Mouse (Mus musculus) bone marrow macrophage, adult 2 months (primary cell): ENCODE data around the gene Psen2. TPM values are rescaled to one million over a fixed set of nuclear protein-coding genes. Genes with fewer than 3 reads are reported as not detected.

Experiments used
- H3K27ac ChIP-seq: 2 replicates; pipeline ENCODE4 v1.5.1; 2012; ENCODE audit warnings: low read depth, low read length; ENCODE audit not compliant: insufficient read depth
- H3K4me1 ChIP-seq: 2 replicates; pipeline ENCODE4 v1.6.1; 2012; ENCODE audit warnings: low read length; ENCODE audit not compliant: control insufficient read depth, insufficient read depth
- H3K4me3 ChIP-seq: 2 replicates; pipeline ENCODE4 v1.5.1; 2012; ENCODE audit warnings: mild to moderate bottlenecking, low read length, moderate library complexity; ENCODE audit not compliant: insufficient read depth
- CTCF ChIP-seq: IDR thresholded peaks from 2 replicates; pipeline ENCODE4 v1.5.1; 2012; ENCODE audit warnings: low read depth, mild to moderate bottlenecking, low read length, moderate library complexity
- POLR2A ChIP-seq: IDR thresholded peaks from 2 replicates; pipeline ENCODE4 v1.6.1; 2012; ENCODE audit warnings: mild to moderate bottlenecking, low read depth, low read length, borderline replicate concordance
- polyA plus RNA-seq: library from polyadenylated mRNA; stranded (reverse); fragments of >200 nt; gene quantifications from 2 replicates; pipeline ENCODE4 v1.2.4, GENCODE M21; 2012; ENCODE audit not compliant: missing spikeins, insufficient read depth, insufficient read length

The Psen2 gene
- polyA plus RNA-seq, 1 experiment = 70.9 TPM

- Histone ChIP-seq H3K4me1 (peaks cover 54% of the 10 kb centered on the region), H3K27ac (peak overlapping the region; percentile 50), H3K4me3 (no peak overlapping the region)
- no peak for TF ChIP-seq POLR2A
- TF ChIP-seq CTCF = no peak
Observed at GRCm38 (mm10) chr1:180299697-180300096, 36.5 kb upstream of the Psen2 start.

GRCm38 (mm10) chr1:180296088-180296487 is 32.9 kb upstream of the Psen2 start:
- TF ChIP-seq CTCF (no peak), POLR2A (no peak)
- H3K4me1 ChIP-seq = peaks cover 37% of the 10 kb centered on the region
- H3K27ac ChIP-seq = peak overlapping the region; percentile 37
- no peak overlapping the region for H3K4me3 ChIP-seq

- no peak for TF ChIP-seq CTCF
- no peak for TF ChIP-seq POLR2A
- Histone ChIP-seq H3K4me1 (peaks cover 37% of the 10 kb centered on the region), H3K27ac (no peak overlapping the region)
Observed at GRCm38 (mm10) chr1:180290358-180290757, 27.1 kb upstream of the Psen2 start.

GRCm38 (mm10) chr1:180289788-180290187 is 26.6 kb upstream of the Psen2 start:
- TF ChIP-seq POLR2A (no peak), CTCF (no peak)
- H3K4me3 ChIP-seq = no peak overlapping the region
- no peak overlapping the region for H3K27ac ChIP-seq
- peaks cover 37% of the 10 kb centered on the region for H3K4me1 ChIP-seq

More at GRCm38 (mm10) chr1:180290358-180290757, 27.1 kb upstream of the Psen2 start:
- no peak overlapping the region for H3K4me3 ChIP-seq

GRCm38 (mm10) chr1:180288872-180289468 is 25.7 kb upstream of the Psen2 start:
- TF ChIP-seq POLR2A (no peak), CTCF (no peak)
- H3K27ac ChIP-seq = no peak overlapping the region
- H3K4me1 ChIP-seq = peaks cover 37% of the 10 kb centered on the region
- H3K4me3 ChIP-seq = no peak overlapping the region

GRCm38 (mm10) chr1:180288227-180288626 is 25.0 kb upstream of the Psen2 start:
- H3K4me1 ChIP-seq = peaks cover 34% of the 10 kb centered on the region
- no peak overlapping the region for H3K4me3 ChIP-seq
- TF ChIP-seq POLR2A = no peak
- TF ChIP-seq CTCF = no peak
- no peak overlapping the region for H3K27ac ChIP-seq

GRCm38 (mm10) chr1:180286081-180286831 is 23.0 kb upstream of the Psen2 start:
- Histone ChIP-seq H3K4me3 (no peak overlapping the region), H3K27ac (no peak overlapping the region), H3K4me1 (peaks cover 29% of the 10 kb centered on the region)
- TF ChIP-seq CTCF (no peak), POLR2A (no peak)

- no peak overlapping the region for H3K27ac ChIP-seq
Observed at GRCm38 (mm10) chr1:180283813-180284768, 20.9 kb upstream of the Psen2 start.

GRCm38 (mm10) chr1:180282581-180282980 is 19.3 kb upstream of the Psen2 start:
- H3K4me1 ChIP-seq = peaks cover 14% of the 10 kb centered on the region
- no peak overlapping the region for H3K4me3 ChIP-seq
- no peak overlapping the region for H3K27ac ChIP-seq
- TF ChIP-seq POLR2A (no peak), CTCF (no peak)

More at GRCm38 (mm10) chr1:180283813-180284768, 20.9 kb upstream of the Psen2 start:
- H3K4me3 ChIP-seq = no peak overlapping the region
- no peak for TF ChIP-seq CTCF
- no peak for TF ChIP-seq POLR2A
- peaks cover 19% of the 10 kb centered on the region for H3K4me1 ChIP-seq

GRCm38 (mm10) chr1:180279648-180280047 is 16.4 kb upstream of the Psen2 start:
- Histone ChIP-seq H3K4me1 (0 out of 2 replicates have a peak, but pooled peaks cover 4% of the 10 kb centered on the region), H3K4me3 (peak overlapping the region; percentile 32), H3K27ac (no peak overlapping the region)
- TF ChIP-seq CTCF (no peak), POLR2A (no peak)
